Mouse (Mus musculus) limb, embryonic 12.5 days (tissue): ENCODE data around the gene Myo16. TPM values are rescaled to one million over a fixed set of nuclear protein-coding genes. Genes with fewer than 3 reads are reported as not detected.

Experiments
- ATAC-seq: fragments of 200-750 bp; cut with Nextera tagmentation; 2 replicates; pipeline ENCODE4 v1.8.0; 2017; ENCODE audit warnings: low read depth, moderate TSS enrichment; ENCODE audit not compliant: insufficient number of reproducible peaks, insufficient read depth, low FRiP score, low TSS enrichment
- H3K27ac ChIP-seq: fragments of 300-500 bp; sonication (generic); 2 replicates; pipeline ENCODE4 v1.5.1; 2016; ENCODE audit warnings: mild to moderate bottlenecking, moderate library complexity
- H3K27me3 ChIP-seq: fragments of 300-500 bp; sonication (generic); 2 replicates; pipeline ENCODE4 v1.6.1; 2016; ENCODE audit warnings: mild to moderate bottlenecking, moderate library complexity
- H3K36me3 ChIP-seq: fragments of 300-500 bp; sonication (generic); 2 replicates; pipeline ENCODE4 v1.6.1; 2016; ENCODE audit warnings: mild to moderate bottlenecking, moderate library complexity
- H3K4me1 ChIP-seq: fragments of 300-500 bp; sonication (generic); replicated peaks from 2 replicates; pipeline ENCODE4 v1.6.1; 2016
- H3K4me2 ChIP-seq: fragments of 300-500 bp; sonication (generic); 2 replicates; pipeline ENCODE4 v1.6.1; 2016; ENCODE audit warnings: mild to moderate bottlenecking, moderate library complexity
- H3K4me3 ChIP-seq: fragments of 300-500 bp; sonication (generic); replicated peaks from 2 replicates; pipeline ENCODE4 v1.5.1; 2016; ENCODE audit warnings: mild to moderate bottlenecking
- H3K9ac ChIP-seq: fragments of 300-500 bp; sonication (generic); replicated peaks from 2 replicates; pipeline ENCODE4 v1.6.1; 2016; ENCODE audit warnings: mild to moderate bottlenecking, moderate library complexity
- H3K9me3 ChIP-seq: fragments of 300-500 bp; sonication (generic); 2 replicates; pipeline ENCODE4 v1.6.1; 2016; ENCODE audit warnings: mild to moderate bottlenecking, moderate library complexity
- WGBS: fragments of 180-500 bp; shearing (Covaris S2); methylation state at CpG from one replicate; pipeline ENCODE4 v1.1.7; 2016; 5-methylcytosine and 5-hydroxymethylcytosine counted together
- polyA plus RNA-seq: library from polyadenylated mRNA; unstranded; fragments of >200 nt; fragmentation: Nextera tagmentation; extraction: Ambion mirVana; gene quantifications from 2 replicates; pipeline ENCODE4 v1.2.1, GENCODE M21; 2016

Gene Myo16
- polyA plus RNA-seq, 1 experiment from 2014 or later, result 0.50 TPM

- Histone ChIP-seq H3K27ac (no peak overlapping the region), H3K36me3 (no peaks in the 10 kb centered on the region), H3K4me3 (no peak overlapping the region), H3K4me1 (peaks cover 17% of the 10 kb centered on the region), H3K9me3 (no peaks in the 10 kb centered on the region), H3K9ac (no peak overlapping the region), H3K4me2 (no peak overlapping the region), H3K27me3 (peaks cover 31% of the 10 kb centered on the region)
- 40% methylated on average over 9 of the region's 9 CpGs for WGBS
- no peak for ATAC-seq
Observed at GRCm38 (mm10) chr8:10366141-10366540, 212.4 kb downstream of the Myo16 start.

- Histone ChIP-seq H3K4me3 (no peak overlapping the region), H3K27ac (no peak overlapping the region), H3K27me3 (peaks cover 11% of the 10 kb centered on the region), H3K36me3 (no peaks in the 10 kb centered on the region), H3K4me1 (0 out of 2 replicates have a peak, but pooled peaks cover 2% of the 10 kb centered on the region), H3K4me2 (no peak overlapping the region), H3K9ac (no peak overlapping the region), H3K9me3 (no peaks in the 10 kb centered on the region)
- WGBS, result 91% methylated on average over 2 of the region's 2 CpGs
- ATAC-seq, result no peak
Observed at GRCm38 (mm10) chr8:10372571-10372970, 218.9 kb downstream of the Myo16 start.

GRCm38 (mm10) chr8:10387143-10387542 lies 233.4 kb downstream of the Myo16 start:
- no peaks in the 10 kb centered on the region for H3K9me3 ChIP-seq
- H3K27ac ChIP-seq, result no peak overlapping the region
- no peaks in the 10 kb centered on the region for H3K36me3 ChIP-seq
- WGBS, result 69% methylated on average over 1 of the region's 1 CpGs
- no peaks in the 10 kb centered on the region; the same call in 1 of the 2 replicates for H3K27me3 ChIP-seq
- no peak overlapping the region for H3K9ac ChIP-seq
- ATAC-seq, result no peak
- no peaks in the 10 kb centered on the region for H3K4me1 ChIP-seq
- no peak overlapping the region for H3K4me2 ChIP-seq
- no peak overlapping the region for H3K4me3 ChIP-seq

GRCm38 (mm10) chr8:10391096-10391683 lies 237.5 kb downstream of the Myo16 start:
- no peak for ATAC-seq
- H3K9ac ChIP-seq, result no peak overlapping the region
- no peaks in the 10 kb centered on the region for H3K9me3 ChIP-seq
- H3K4me1 ChIP-seq, result no peaks in the 10 kb centered on the region
- H3K4me2 ChIP-seq, result no peak overlapping the region
- H3K27me3 ChIP-seq, result no peaks in the 10 kb centered on the region; the same call in 1 of the 2 replicates
- no peak overlapping the region for H3K27ac ChIP-seq
- H3K4me3 ChIP-seq, result no peak overlapping the region
- 91% methylated on average over 7 of the region's 7 CpGs for WGBS
- H3K36me3 ChIP-seq, result no peaks in the 10 kb centered on the region

- Histone ChIP-seq H3K4me2 (no peak overlapping the region), H3K27ac (no peak overlapping the region), H3K9ac (no peak overlapping the region), H3K27me3 (no peaks in the 10 kb centered on the region; the same call in 1 of the 2 replicates), H3K9me3 (no peaks in the 10 kb centered on the region), H3K4me1 (no peaks in the 10 kb centered on the region), H3K36me3 (no peaks in the 10 kb centered on the region), H3K4me3 (no peak overlapping the region)
- 85% methylated on average over 6 of the region's 6 CpGs for WGBS
- no peak for ATAC-seq
Observed at GRCm38 (mm10) chr8:10391913-10392312, 238.2 kb downstream of the Myo16 start.

- Histone ChIP-seq H3K4me2 (no peak overlapping the region), H3K4me1 (no peaks in the 10 kb centered on the region), H3K9ac (no peak overlapping the region), H3K36me3 (no peaks in the 10 kb centered on the region), H3K9me3 (no peaks in the 10 kb centered on the region), H3K27me3 (no peaks in the 10 kb centered on the region), H3K27ac (no peak overlapping the region), H3K4me3 (no peak overlapping the region)
- ATAC-seq, result no peak
- WGBS, result 74% methylated on average over 2 of the region's 2 CpGs
Observed at GRCm38 (mm10) chr8:10394506-10394905, 240.8 kb downstream of the Myo16 start.

- Histone ChIP-seq H3K27ac (no peak overlapping the region), H3K4me3 (no peak overlapping the region), H3K36me3 (no peaks in the 10 kb centered on the region), H3K4me2 (no peak overlapping the region), H3K9me3 (no peaks in the 10 kb centered on the region), H3K27me3 (no peaks in the 10 kb centered on the region), H3K4me1 (no peaks in the 10 kb centered on the region), H3K9ac (no peak overlapping the region)
- ATAC-seq, result no peak
- 59% methylated on average over 7 of the region's 7 CpGs for WGBS
Observed at GRCm38 (mm10) chr8:10395146-10395545, 241.4 kb downstream of the Myo16 start.

- no peaks in the 10 kb centered on the region for H3K9me3 ChIP-seq
- ATAC-seq, result no peak
- 6% methylated on average over 4 of the region's 4 CpGs for WGBS
- H3K4me3 ChIP-seq, result no peak overlapping the region
- 0 out of 2 replicates have a peak, but pooled peaks cover 3% of the 10 kb centered on the region for H3K4me1 ChIP-seq
- 0 out of 2 replicates have a peak, but pooled peaks cover 7% of the 10 kb centered on the region for H3K27me3 ChIP-seq
- no peak overlapping the region for H3K27ac ChIP-seq
- no peak overlapping the region for H3K9ac ChIP-seq
- H3K36me3 ChIP-seq, result no peaks in the 10 kb centered on the region
- no peak overlapping the region for H3K4me2 ChIP-seq
Observed at GRCm38 (mm10) chr8:10402606-10403005, 248.9 kb downstream of the Myo16 start.

GRCm38 (mm10) chr8:10405469-10405868 lies 251.8 kb downstream of the Myo16 start:
- Histone ChIP-seq H3K27ac (no peak overlapping the region), H3K9me3 (no peaks in the 10 kb centered on the region), H3K36me3 (no peaks in the 10 kb centered on the region), H3K27me3 (0 out of 2 replicates have a peak, but pooled peaks cover 7% of the 10 kb centered on the region), H3K4me3 (no peak overlapping the region), H3K4me2 (no peak overlapping the region), H3K9ac (no peak overlapping the region), H3K4me1 (0 out of 2 replicates have a peak, but pooled peaks cover 3% of the 10 kb centered on the region)
- 28% methylated on average over 8 of the region's 8 CpGs for WGBS
- ATAC-seq, result no peak

- peaks cover 10% of the 10 kb centered on the region; the same call in 1 of the 2 replicates for H3K27me3 ChIP-seq
- ATAC-seq, result no peak
- 0 out of 2 replicates have a peak, but pooled peaks cover 3% of the 10 kb centered on the region for H3K4me1 ChIP-seq
- H3K4me2 ChIP-seq, result no peak overlapping the region
- H3K27ac ChIP-seq, result no peak overlapping the region
- H3K36me3 ChIP-seq, result no peaks in the 10 kb centered on the region
- WGBS, result 82% methylated on average over 9 of the region's 9 CpGs
- no peaks in the 10 kb centered on the region for H3K9me3 ChIP-seq
- H3K9ac ChIP-seq, result no peak overlapping the region
- H3K4me3 ChIP-seq, result no peak overlapping the region
Observed at GRCm38 (mm10) chr8:10409043-10409442, 255.3 kb downstream of the Myo16 start.

- H3K4me2 ChIP-seq, result no peak overlapping the region
- no peak overlapping the region for H3K4me3 ChIP-seq
- no peak overlapping the region for H3K9ac ChIP-seq
- no peaks in the 10 kb centered on the region for H3K36me3 ChIP-seq
- 77% methylated on average over 4 of the region's 4 CpGs for WGBS
- no peak overlapping the region for H3K27ac ChIP-seq
- ATAC-seq, result no peak
- no peaks in the 10 kb centered on the region for H3K9me3 ChIP-seq
- 0 out of 2 replicates have a peak, but pooled peaks cover 3% of the 10 kb centered on the region for H3K4me1 ChIP-seq
- H3K27me3 ChIP-seq, result peaks cover 3% of the 10 kb centered on the region; the same call in 1 of the 2 replicates
Observed at GRCm38 (mm10) chr8:10411511-10411910, 257.8 kb downstream of the Myo16 start.

- no peak overlapping the region for H3K4me2 ChIP-seq
- no peak overlapping the region for H3K4me3 ChIP-seq
- ATAC-seq, result no peak
- H3K27me3 ChIP-seq, result peaks cover 3% of the 10 kb centered on the region; the same call in 1 of the 2 replicates
- H3K27ac ChIP-seq, result no peak overlapping the region
- 0 out of 2 replicates have a peak, but pooled peaks cover 7% of the 10 kb centered on the region for H3K4me1 ChIP-seq
- no peak overlapping the region for H3K9ac ChIP-seq
- 90% methylated on average over 8 of the region's 8 CpGs for WGBS
- no peaks in the 10 kb centered on the region for H3K9me3 ChIP-seq
- H3K36me3 ChIP-seq, result no peaks in the 10 kb centered on the region
Observed at GRCm38 (mm10) chr8:10413881-10414280, 260.2 kb downstream of the Myo16 start.
